9 mouse cellular contexts compared by ENCODE assay signal in genomic region chr7:142714783-142715498, GRCm38 (mm10). TPM values are rescaled to one million over a fixed set of nuclear protein-coding genes. Genes with fewer than 3 reads are reported as not detected.
DNase-seq lines count a peak whose midpoint lies in the region; ATAC-seq and TF ChIP-seq lines count a peak whose summit lies in the region.
"Had no signal": no experiment of that assay in that cellular context is flagged by ENCODE, and none has a peak within 500 bp of the region (broad histone marks: within the 10 kb centered on the region; RNA-seq: fewer than 3 reads in every experiment).

No protein-coding gene starts in this region.

- no peaks in the 10 kb centered on the region for H3K79me3 ChIP-seq in C2C12 (ENCODE audit: low read depth)

- peak; percentile 18 for TF ChIP-seq CTCF in C2C12 (IDR thresholded peaks at IDR 0.05; ENCODE audit: control insufficient read depth, insufficient read depth, insufficient read length)
- peak; percentile 13; the same call in 1 of the 2 replicates for TF ChIP-seq CTCF in liver, adult 2 months (IDR thresholded peaks at IDR 0.05; ENCODE audit: low read depth, low read length)

- WGBS in liver, adult 2 months: 19% methylated on average over 8 of the region's 8 CpGs

- H3K9ac ChIP-seq in liver, adult 2 months (ENCODE audit: low read depth, low read length): no peak overlapping the region

- no peak overlapping the region for H3ac ChIP-seq in C2C12 (ENCODE audit: control insufficient read depth, insufficient read length, low read depth)

- H3K4me1 ChIP-seq in liver, adult 2 months (ENCODE audit: control insufficient read depth, insufficient read depth, low read length): no peaks in the 10 kb centered on the region

- no peak overlapping the region for H3K27ac ChIP-seq in liver, adult 2 months (replicated peaks; ENCODE audit: insufficient read depth, low read depth, low read length)

- 0 out of 2 replicates have a peak, but pooled peaks have one; percentile 60 for ATAC-seq in common myeloid progenitor, adult 5-6 weeks (replicated peaks; ENCODE audit: low read depth, poor library complexity, severe bottlenecking)

- no peak for TF ChIP-seq POLR2A in liver, adult 2 months (IDR thresholded peaks at IDR 0.05; ENCODE audit: extremely low read depth, insufficient read depth, low read length)

- peak; percentile 28 for DNase-seq in WW6 (ENCODE audit: low read depth, low spot score)
- DNase-seq in heart, adult 18-20 months: peak; percentile 22 to 74
- peak; percentile 35 for DNase-seq in kidney, adult 9 months
- peak; percentile 24 for DNase-seq in liver, adult 2 months (ENCODE audit: extremely low read depth, low read depth, low spot score)
- peak; percentile 66 for DNase-seq in neural tube, embryonic 10.5 days (ENCODE audit: extremely low spot score, low spot score)
- DNase-seq in thymus, postnatal 14 days: peak; percentile 56

- no peaks in the 10 kb centered on the region for H3K36me3 ChIP-seq in C2C12 (ENCODE audit: control insufficient read depth, insufficient read depth)
- H3K36me3 ChIP-seq in liver, adult 2 months (ENCODE audit: control insufficient read depth, insufficient read depth, low read length): no peaks in the 10 kb centered on the region

- no peaks in the 10 kb centered on the region for H3K79me2 ChIP-seq in C2C12 (ENCODE audit: control insufficient read depth, insufficient read depth)
- no peaks in the 10 kb centered on the region for H3K79me2 ChIP-seq in liver, adult 2 months (ENCODE audit: control insufficient read depth, insufficient read depth, low read length)

- H3K4me3 ChIP-seq in C2C12 (ENCODE audit: insufficient read depth, poor library complexity, severe bottlenecking): no peak overlapping the region
- no peak overlapping the region for H3K4me3 ChIP-seq in liver, adult 2 months (ENCODE audit: insufficient read depth, low read depth, low read length)

- no peaks in the 10 kb centered on the region for H3K27me3 ChIP-seq in C2C12 (ENCODE audit: control insufficient read depth, insufficient read depth, insufficient read length)
- no peaks in the 10 kb centered on the region for H3K27me3 ChIP-seq in liver, adult 2 months (ENCODE audit: control insufficient read depth, insufficient read depth, low read length)

TF ChIP-seq in C2C12, 6 proteins besides CTCF, POLR2A, EP300 and RAD21:
- TF ChIP-seq MYOD1 (IDR thresholded peaks at IDR 0.05; ENCODE audit: control insufficient read depth, insufficient read length, low read depth) (no peak), FOSL1 (IDR thresholded peaks at IDR 0.05; ENCODE audit: insufficient read depth, low read length, poor library complexity, severe bottlenecking) (no peak), CEBPB (IDR thresholded peaks at IDR 0.05; ENCODE audit: low read depth) (no peak), MAX (IDR thresholded peaks at IDR 0.05) (no peak), USF1 (IDR thresholded peaks at IDR 0.05; ENCODE audit: low read depth) (no peak), MYOG (IDR thresholded peaks at IDR 0.05; ENCODE audit: control insufficient read depth, extremely low read depth, insufficient read length) (no peak)
TF ChIP-seq in C2C12: peak in this region for 0.

RNA-seq across cellular contexts. Expression of gene Ins2, which starts 28.2 kb away (rescaled TPM):
- polyA plus RNA-seq in C2C12 (2012; fragmentation: generic; extraction: Trizol): not detected
- total RNA-seq in common myeloid progenitor, adult 5-6 weeks (2017): not detected in 2 replicates
- total RNA-seq in heart, adult 18-20 months (2021): not detected
- not detected in 2 replicates for total RNA-seq in liver, adult 2 months (2014; rRNA removed)
- polyA plus RNA-seq in liver, adult 2 months (2012; rRNA removed): not detected in 2 replicates
- total RNA-seq: hematopoietic stem cell, adult 5-6 weeks had no signal

RNA-seq across cellular contexts. Expression of gene Gm49394, which starts 45.2 kb away (rescaled TPM):
- polyA plus RNA-seq in C2C12 (2012; fragmentation: generic; extraction: Trizol): 0.01 TPM
- total RNA-seq in common myeloid progenitor, adult 5-6 weeks (2017): not detected in 2 replicates
- total RNA-seq in heart, adult 18-20 months (2021): not detected
- total RNA-seq in liver, adult 2 months (2014; rRNA removed): not detected in 2 replicates
- polyA plus RNA-seq in liver, adult 2 months (2012; rRNA removed): not detected in 2 replicates
- total RNA-seq: hematopoietic stem cell, adult 5-6 weeks had no signal

RNA-seq across cellular contexts. Expression of gene Igf2, which starts 48.3 kb away (rescaled TPM):
- polyA plus RNA-seq in C2C12 (2012; fragmentation: generic; extraction: Trizol): 5.5 TPM
- not detected in 2 replicates for total RNA-seq in common myeloid progenitor, adult 5-6 weeks (2017)
- 10 to 100 TPM; 47.4 to 56.7 TPM for total RNA-seq in heart, adult 18-20 months (2021)
- 0.20 and 0.37 TPM in 2 replicates for total RNA-seq in liver, adult 2 months (2014; rRNA removed)
- 1.2 and 1.3 TPM in 2 replicates for polyA plus RNA-seq in liver, adult 2 months (2012; rRNA removed)
- total RNA-seq: hematopoietic stem cell, adult 5-6 weeks had no signal

Comparison
In these comparisons a context has a peak if more than half of its experiments do, and no peak if none do; other contexts are left out.
1. RNA of gene Igf2, which starts 48.3 kb away (total RNA-seq): 47.4 to 56.7 TPM in heart, adult 18-20 months; 0.20 to 0.37 TPM in liver, adult 2 months and not detected in common myeloid progenitor, adult 5-6 weeks; every median in the first group is over 10 times any median in the second.
2. Peak in every context shown above with its lines, with median percentiles within 50 percentile points of each other: DNase-seq.